Mouse (Mus musculus) frontal cortex, postnatal 14 days (tissue): Measurements from ENCODE around the gene Setd1b.
"Not testable (repeated sequence)": the region's sequence is repeated elsewhere in the genome, so short reads cannot be mapped to it uniquely, and the experiment has no call there.

ENCODE experiments used
- DNase-seq, 2 experiments: peaks; one replicate each; pipeline ENCODE4 v3.0.0; 2022; ENCODE audit warnings: low spot score in 2 of 2

Setd1b gene

DNA sequence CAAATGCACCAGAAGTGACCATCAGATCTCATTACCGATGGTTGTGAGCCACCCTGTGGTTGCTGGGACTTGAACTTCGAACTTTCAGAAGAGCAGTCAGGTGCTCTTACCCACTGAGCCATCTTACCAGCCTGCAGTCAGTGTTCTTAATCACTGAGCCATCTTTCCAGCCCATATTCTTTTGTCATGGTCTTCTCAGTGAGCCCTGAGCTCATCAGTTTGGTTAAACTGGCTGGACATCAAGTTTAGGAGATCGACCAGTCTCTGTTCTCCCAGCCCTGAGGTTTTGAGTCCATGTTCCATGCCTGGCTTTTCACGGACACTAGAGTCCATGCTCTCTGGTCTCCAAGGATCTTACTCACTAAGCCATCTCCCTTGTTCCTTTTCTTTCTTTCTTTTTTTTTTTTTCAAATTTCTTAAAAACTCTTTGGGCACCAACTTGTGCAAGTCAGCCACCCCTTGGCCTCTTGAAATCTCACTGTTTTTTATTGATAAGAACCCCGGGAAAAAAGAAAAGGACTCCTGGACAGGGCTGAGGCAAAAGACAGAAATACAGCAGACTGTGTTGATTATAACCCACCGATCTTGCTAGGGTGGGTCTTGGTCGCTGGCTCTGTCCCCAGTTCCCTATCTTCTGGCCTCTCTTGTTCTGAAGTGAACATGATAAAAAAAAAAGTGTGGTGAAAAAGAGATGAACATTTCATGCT lies 59.0 kb downstream of the Setd1b start:
- not testable (repeated sequence) for DNase-seq

DNA sequence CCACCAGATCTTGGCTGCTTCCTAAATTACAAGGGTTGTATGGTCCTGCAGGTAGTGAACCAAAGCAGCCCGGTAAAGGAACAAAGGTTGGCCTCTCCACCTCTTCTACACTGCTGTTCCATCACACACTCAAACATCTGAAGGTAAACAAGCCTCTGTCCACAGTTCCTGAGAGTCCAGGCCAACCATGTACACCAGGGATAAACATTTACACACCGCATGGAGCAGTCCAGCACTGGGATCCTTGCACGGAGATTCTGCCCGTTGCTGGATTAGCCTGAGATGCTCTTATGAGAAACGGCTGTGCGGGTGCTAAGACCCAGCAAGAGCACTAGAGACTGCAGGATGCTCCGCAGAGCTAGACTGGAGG lies 59.5 kb downstream of the Setd1b start:
- DNase-seq = no peak

GRCm38 (mm10) chr5:123201987-123202386 lies 60.0 kb downstream of the Setd1b start:
- no peak for DNase-seq

- DNase-seq = not testable (repeated sequence)
Observed at GRCm38 (mm10) chr5:123202771-123203170, 60.8 kb downstream of the Setd1b start.

GRCm38 (mm10) chr5:123203591-123203990 lies 61.6 kb downstream of the Setd1b start:
- DNase-seq = not testable (repeated sequence)
